ENCODE assay signal across 11 mouse cellular contexts in genomic region chr4:135248250-135249018, GRCm38 (mm10). TPM values are rescaled to one million over a fixed set of nuclear protein-coding genes. Genes with fewer than 3 reads are reported as not detected.
DNase-seq lines count a peak whose midpoint lies in the region; ATAC-seq and TF ChIP-seq lines count a peak whose summit lies in the region.
"Had no signal": no experiment of that assay in that cellular context is flagged by ENCODE, and none has a peak within 500 bp of the region (broad histone marks: within the 10 kb centered on the region; RNA-seq: fewer than 3 reads in every experiment).

No protein-coding gene starts in this region.

- 73% methylated on average over 9 of the region's 9 CpGs for WGBS in hindbrain, embryonic 13.5 days
- 63% methylated on average over 9 of the region's 9 CpGs for WGBS in hindbrain, embryonic 14.5 days
- 48% methylated on average over 9 of the region's 9 CpGs for WGBS in liver, embryonic 14.5 days (ENCODE audit: insufficient replicate concordance)

- 0 out of 2 replicates have a peak, but pooled peaks cover 3% of the 10 kb centered on the region for H3K9me3 ChIP-seq in hindbrain, embryonic 13.5 days
- no peaks in the 10 kb centered on the region for H3K9me3 ChIP-seq in hindbrain, embryonic 14.5 days (ENCODE audit: control insufficient read depth, low read length)
- H3K9me3 ChIP-seq in liver, embryonic 14.5 days (ENCODE audit: control insufficient read depth, low read length) = no peaks in the 10 kb centered on the region; the same call in 1 of the 2 replicates
- H3K9me3 ChIP-seq: hindbrain, embryonic 15.5 days; stomach, embryonic 15.5 days had no signal

- H3K4me2 ChIP-seq in hindbrain, embryonic 13.5 days = no peak overlapping the region
- H3K4me2 ChIP-seq in hindbrain, embryonic 14.5 days (replicated peaks) = no peak overlapping the region
- H3K4me2 ChIP-seq in liver, embryonic 14.5 days (ENCODE audit: low read depth) = no peak overlapping the region
- H3K4me2 ChIP-seq: hindbrain, embryonic 15.5 days; stomach, embryonic 15.5 days had no signal

- no peak for TF ChIP-seq EP300 in liver, embryonic 14.5 days (IDR thresholded peaks at IDR 0.05; ENCODE audit: low read depth)

- no peak overlapping the region for H3K4me3 ChIP-seq in hindbrain, embryonic 13.5 days
- no peak overlapping the region for H3K4me3 ChIP-seq in hindbrain, embryonic 14.5 days (replicated peaks; ENCODE audit: low read length)
- no peak overlapping the region for H3K4me3 ChIP-seq in liver, embryonic 14.5 days (ENCODE audit: insufficient read depth in 1 of 2, low read depth in 2 of 2, low read length in 2 of 2)
- H3K4me3 ChIP-seq: hindbrain, embryonic 15.5 days; stomach, embryonic 15.5 days had no signal

- H3K27me3 ChIP-seq in hindbrain, embryonic 13.5 days = no peaks in the 10 kb centered on the region
- no peaks in the 10 kb centered on the region for H3K27me3 ChIP-seq in hindbrain, embryonic 14.5 days (ENCODE audit: control insufficient read depth, insufficient read depth, low read length)
- H3K27me3 ChIP-seq in liver, embryonic 14.5 days (ENCODE audit: control insufficient read depth, insufficient read depth, low read length) = no peaks in the 10 kb centered on the region
- H3K27me3 ChIP-seq: hindbrain, embryonic 15.5 days; stomach, embryonic 15.5 days had no signal

- DNase-seq in hindbrain, embryonic 14.5 days (ENCODE audit: low spot score) = no peak
- peak; percentile 59 for DNase-seq in thymus, postnatal 0 days (ENCODE audit: low spot score)
- DNase-seq in thymus, adult 18-20 months = no peak
- no peak for DNase-seq in liver, embryonic 14.5 days (ENCODE audit: low read depth in 3 of 3, low spot score in 3 of 3)
- DNase-seq in left cerebral cortex, postnatal 14 days (ENCODE audit: low spot score in 2 of 2) = no peak
- no peak for DNase-seq in right cerebral cortex, postnatal 36 days (ENCODE audit: low spot score in 2 of 2)
- no peak for DNase-seq in right cerebral cortex, postnatal 25 days

- H3K4me1 ChIP-seq in hindbrain, embryonic 13.5 days (replicated peaks) = peaks cover 30% of the 10 kb centered on the region
- peaks cover 11% of the 10 kb centered on the region; the same call in 1 of the 2 replicates for H3K4me1 ChIP-seq in hindbrain, embryonic 14.5 days (replicated peaks; ENCODE audit: control insufficient read depth, insufficient read depth, low read length)
- H3K4me1 ChIP-seq in liver, embryonic 14.5 days (replicated peaks; ENCODE audit: control insufficient read depth in 2 of 2, insufficient read depth in 2 of 2, low read length in 1 of 2) = peaks cover 3 to 28% of the 10 kb centered on the region in 2 experiments

- intact Hi-C loops in left cerebral cortex, postnatal 14 days (cut with DNase I) = no loop called here

- H3K27ac ChIP-seq in hindbrain, embryonic 13.5 days = peak overlapping the region; percentile 52; the same call in 1 of the 2 replicates
- no peak overlapping the region for H3K27ac ChIP-seq in hindbrain, embryonic 14.5 days
- H3K27ac ChIP-seq in liver, embryonic 14.5 days = no peak overlapping the region
- H3K27ac ChIP-seq: hindbrain, embryonic 15.5 days; stomach, embryonic 15.5 days had no signal

- peak; percentile 43; the same call in 1 of the 2 replicates for TF ChIP-seq CTCF in liver, embryonic 14.5 days (IDR thresholded peaks at IDR 0.05; ENCODE audit: low read depth)

- H3K36me3 ChIP-seq in hindbrain, embryonic 13.5 days = no peaks in the 10 kb centered on the region
- no peaks in the 10 kb centered on the region for H3K36me3 ChIP-seq in hindbrain, embryonic 14.5 days (replicated peaks; ENCODE audit: control insufficient read depth, insufficient read depth)
- H3K36me3 ChIP-seq in liver, embryonic 14.5 days (replicated peaks; ENCODE audit: control insufficient read depth, insufficient read depth, low read depth) = peaks cover 5% of the 10 kb centered on the region; the same call in 1 of the 2 replicates
- H3K36me3 ChIP-seq: hindbrain, embryonic 15.5 days; stomach, embryonic 15.5 days had no signal

- no peak for ATAC-seq in hindbrain, embryonic 13.5 days (ENCODE audit: low FRiP score)
- ATAC-seq in hindbrain, embryonic 14.5 days (ENCODE audit: low FRiP score) = no peak
- ATAC-seq in liver, embryonic 14.5 days (ENCODE audit: insufficient read depth) = no peak
- ATAC-seq: forebrain, embryonic 16.5 days had no signal

- no peak overlapping the region for H3K9ac ChIP-seq in hindbrain, embryonic 13.5 days
- H3K9ac ChIP-seq in hindbrain, embryonic 14.5 days = no peak overlapping the region
- no peak overlapping the region for H3K9ac ChIP-seq in liver, embryonic 14.5 days (replicated peaks)
- H3K9ac ChIP-seq: hindbrain, embryonic 15.5 days; stomach, embryonic 15.5 days had no signal

RNA-seq across cellular contexts. Expression of gene Clic4, which starts 24.2 kb away (rescaled TPM):
- 83.5 and 84.7 TPM in 2 replicates for polyA plus RNA-seq in hindbrain, embryonic 13.5 days (2015; fragmentation: Nextera tagmentation; extraction: Ambion mirVana)
- polyA plus RNA-seq in hindbrain, embryonic 14.5 days (2014; fragmentation: Nextera tagmentation; extraction: Ambion mirVana) = 43.2 and 50.4 TPM in 2 replicates
- polyA plus RNA-seq in thymus, postnatal 0 days (2015; fragmentation: Nextera tagmentation; extraction: Ambion mirVana) = 71.1 and 72.5 TPM in 2 replicates
- polyA plus RNA-seq in liver, embryonic 14.5 days (2012; rRNA removed) = 29.7 and 40.8 TPM in 2 replicates
- polyA plus RNA-seq in liver, embryonic 14.5 days (2014; fragmentation: Nextera tagmentation; extraction: Ambion mirVana) = 65.8 and 76.5 TPM in 2 replicates
- total RNA-seq in left cerebral cortex, postnatal 14 days (2021) = 10 to 100 TPM; 31.2 to 32.0 TPM
